Mouse (Mus musculus) 3T3-L1 (cell line): ENCODE data around the gene Zswim9.
"Not testable (repeated sequence)": the region's sequence is repeated elsewhere in the genome, so short reads cannot be mapped to it uniquely, and the experiment has no call there.

Experiments used
- DNase-seq: peaks from one replicate; pipeline ENCODE4 v3.0.0-alpha.2; 2015; ENCODE audit warnings: low read depth, low spot score

Gene Zswim9

DNA sequence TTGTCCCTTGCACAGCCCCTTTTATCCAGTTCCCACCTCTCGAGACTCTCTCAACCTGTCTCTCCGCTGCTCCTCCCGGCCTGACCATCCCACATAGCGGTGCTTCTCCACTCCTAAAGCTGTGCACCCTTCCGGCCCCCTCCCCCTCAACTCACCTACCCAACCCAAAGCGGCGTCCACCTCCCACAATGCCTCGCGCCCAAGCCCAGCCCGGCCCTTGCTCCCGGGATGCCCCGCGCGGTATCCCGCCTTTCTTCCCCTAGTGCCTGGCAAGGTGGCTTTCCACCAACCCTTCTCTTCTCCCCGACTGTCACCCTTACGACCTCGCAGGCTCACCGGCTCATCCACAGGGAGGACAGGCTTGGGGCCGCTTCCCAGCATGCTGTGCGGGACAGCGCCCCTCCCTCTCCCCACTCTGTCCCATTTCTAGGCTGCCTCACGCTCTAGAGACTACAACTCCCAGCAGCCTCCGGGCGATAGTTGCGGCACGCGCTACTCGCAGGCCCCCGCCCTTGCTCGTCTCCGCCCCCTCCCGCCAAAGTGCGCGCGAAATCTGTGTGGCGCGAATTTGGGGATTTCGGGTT is at the start of gene Zswim9:
Gene Zswim9, minus strand, starts transcription at position 414 of the 584 bp plus-strand sequence.
- DNase-seq: peak; percentile 86

DNA sequence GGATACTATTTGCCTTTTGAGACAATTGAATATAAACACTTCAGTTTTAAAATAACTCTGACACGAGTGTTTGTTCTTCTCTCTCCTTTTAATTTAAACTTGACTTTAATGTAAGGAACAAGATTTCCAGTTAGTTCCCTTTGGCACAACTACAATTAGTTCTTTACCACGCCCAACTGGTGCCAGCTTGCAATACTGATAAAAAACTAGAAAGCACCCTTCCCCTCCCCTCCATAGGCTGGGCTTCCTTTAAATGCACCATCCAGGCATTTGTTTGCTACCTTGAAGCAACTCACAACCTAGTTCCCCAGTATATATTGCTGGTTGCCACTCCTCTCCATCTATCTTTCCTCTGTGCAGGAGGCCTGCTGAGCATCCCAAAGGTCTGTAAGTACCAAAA is 45.8 kb upstream of the Zswim9 start, which contains the start of gene Pla2g4c:
Gene Pla2g4c, plus strand, starts transcription at position 340 of the 400 bp plus-strand sequence.
- no peak for DNase-seq

DNA sequence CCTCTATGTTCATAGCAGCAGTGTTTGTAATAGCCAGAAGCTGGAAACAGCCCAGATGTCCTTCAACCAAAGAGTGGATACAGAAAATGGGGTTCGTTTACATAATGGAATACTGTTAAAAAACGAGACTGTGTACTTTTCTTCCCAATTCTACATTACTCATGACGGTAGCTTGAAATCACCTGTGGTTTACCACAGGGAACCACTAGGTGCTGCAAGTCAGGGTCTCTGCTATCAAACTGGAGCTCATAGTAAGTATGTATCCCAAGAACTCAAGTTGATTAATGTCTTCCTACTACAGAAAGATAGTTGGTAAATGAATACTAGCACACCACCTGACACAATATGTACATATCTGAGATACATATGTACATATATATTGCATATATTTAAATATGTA is 42.9 kb upstream of the Zswim9 start:
- DNase-seq: no peak

DNA sequence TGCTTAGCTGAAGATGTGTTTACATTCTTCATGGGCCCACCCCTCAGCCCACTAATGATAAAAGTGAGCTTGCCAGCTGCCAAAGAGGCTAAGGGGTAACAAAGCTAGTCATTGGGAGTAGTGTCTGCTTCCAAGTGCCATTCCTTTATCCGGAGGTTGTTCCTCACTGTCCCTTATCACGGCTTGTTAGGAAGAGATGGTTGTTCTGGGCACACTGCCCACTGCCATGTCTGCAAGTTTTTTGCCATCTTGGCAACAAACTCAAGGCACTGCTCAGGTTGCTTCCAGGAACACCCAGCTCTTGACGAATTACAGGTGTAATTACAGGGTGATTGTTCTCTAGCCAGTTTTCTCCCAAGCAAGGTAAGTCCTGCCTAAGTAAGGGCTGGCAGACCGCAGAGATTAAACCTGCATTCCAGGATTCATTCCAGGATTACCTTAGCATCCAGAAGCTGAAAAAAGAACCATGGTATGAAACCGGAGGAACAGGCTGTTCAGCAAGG is 35.6 kb upstream of the Zswim9 start:
- no peak for DNase-seq

DNA sequence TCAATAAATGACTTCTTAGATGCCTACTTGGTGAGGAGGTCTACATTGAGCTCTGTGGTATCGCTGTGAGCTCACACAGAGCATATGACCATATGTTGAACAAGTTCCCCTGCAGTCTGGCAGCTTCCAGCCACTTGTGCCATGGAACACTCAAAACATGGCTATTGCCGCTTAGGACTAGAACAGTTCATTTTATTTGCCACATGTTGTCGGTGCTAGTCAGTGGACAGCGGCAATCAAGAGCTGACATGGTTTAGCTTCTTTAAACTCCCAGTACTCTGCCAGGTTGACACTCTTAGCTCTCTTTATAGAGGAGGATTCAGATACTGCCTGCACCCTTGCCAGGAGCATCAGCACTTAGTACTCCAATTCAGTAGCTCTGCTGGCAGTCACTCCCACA is 32.9 kb upstream of the Zswim9 start:
- DNase-seq: no peak

DNA sequence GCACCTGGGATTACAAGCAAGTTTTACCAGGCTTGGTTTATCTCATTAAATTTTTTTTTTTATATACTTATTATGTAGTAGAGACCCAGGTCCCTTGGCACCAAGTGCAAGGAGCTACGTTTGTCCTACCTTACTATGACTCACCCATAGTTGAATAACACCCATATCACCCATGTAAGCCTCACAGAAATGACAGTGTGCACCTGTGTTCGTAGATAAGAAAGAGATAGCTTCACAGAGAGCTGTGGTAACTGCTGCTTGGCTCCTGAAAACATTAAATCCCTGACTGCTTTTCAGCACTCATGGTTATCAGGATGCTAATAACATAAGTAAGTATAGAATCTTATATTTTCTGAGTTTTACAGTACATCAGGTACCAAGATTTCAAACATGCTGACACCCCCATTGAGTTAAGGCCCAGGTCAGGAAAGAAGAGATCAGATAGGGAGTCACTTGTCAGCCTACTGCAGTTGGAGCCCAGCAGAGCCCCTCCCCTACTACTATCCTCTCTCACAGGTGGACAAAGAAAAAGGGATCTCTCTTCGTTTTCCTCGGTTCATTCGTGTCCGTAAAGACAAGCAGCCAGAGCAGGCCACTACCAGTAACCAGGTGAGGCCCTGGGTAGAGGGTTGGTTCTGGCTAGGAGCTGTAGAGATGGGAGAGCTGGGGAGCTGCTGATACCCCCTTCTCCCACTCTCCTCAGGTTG is 32.1 kb upstream of the Zswim9 start:
- DNase-seq: no peak

DNA sequence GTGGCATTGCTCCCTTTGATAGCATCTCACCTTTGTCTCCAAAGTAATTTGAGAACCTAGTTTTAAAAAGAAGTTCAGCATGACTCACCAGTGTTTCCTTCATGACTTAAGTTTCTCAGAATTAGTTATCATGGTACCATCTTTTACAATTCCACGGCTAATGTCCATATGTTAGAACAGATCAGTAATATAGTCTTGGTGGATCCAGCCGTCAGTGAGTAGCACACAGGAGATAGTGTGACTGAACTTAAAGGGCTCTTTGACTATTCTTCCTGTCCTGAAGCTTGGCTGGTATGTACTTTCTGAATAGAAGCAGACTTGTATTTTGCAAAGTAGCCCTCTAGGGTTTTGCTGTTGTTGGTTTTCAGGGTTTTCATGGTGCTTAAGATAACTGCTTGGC is 30.9 kb upstream of the Zswim9 start:
- DNase-seq: no peak

DNA sequence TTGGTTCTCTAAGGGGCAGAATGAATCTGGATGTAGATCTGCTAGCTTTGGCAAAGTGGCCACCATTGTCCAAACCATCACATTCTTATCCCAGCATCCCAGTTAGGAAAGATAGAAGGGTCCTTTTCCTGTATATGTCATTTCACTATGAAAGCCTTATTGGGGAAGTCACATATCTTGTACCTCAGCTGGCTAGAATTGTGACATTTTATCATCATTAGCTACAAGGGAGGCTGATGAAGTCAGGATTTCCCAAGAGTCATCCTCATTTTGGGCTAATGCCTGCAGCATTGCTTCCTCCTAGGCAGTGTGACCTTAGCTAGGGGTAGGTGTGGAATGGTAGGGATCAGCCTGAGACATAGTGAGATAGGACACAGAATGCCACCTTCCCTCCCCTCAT is 24.9 kb upstream of the Zswim9 start:
- no peak for DNase-seq

DNA sequence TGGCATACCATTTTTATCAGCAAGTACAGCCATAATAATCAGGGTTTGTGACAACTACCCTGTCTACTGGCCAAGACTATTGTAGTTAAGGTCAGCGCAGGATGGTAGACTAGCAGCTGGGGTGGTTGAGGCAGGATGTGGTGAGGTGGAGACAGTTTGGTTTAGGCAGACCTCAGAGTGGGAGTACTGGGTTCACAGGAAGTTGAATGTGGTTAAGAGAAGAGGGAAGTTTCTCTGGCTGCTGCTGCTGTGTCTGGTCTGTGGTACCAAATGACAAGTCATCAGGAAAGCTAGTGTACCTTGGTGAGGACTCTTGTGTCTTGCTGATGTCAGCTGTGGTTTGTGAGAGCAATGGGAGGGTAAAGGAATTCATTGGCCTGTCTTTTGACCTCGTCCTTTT is 24.3 kb upstream of the Zswim9 start:
- no peak for DNase-seq

DNA sequence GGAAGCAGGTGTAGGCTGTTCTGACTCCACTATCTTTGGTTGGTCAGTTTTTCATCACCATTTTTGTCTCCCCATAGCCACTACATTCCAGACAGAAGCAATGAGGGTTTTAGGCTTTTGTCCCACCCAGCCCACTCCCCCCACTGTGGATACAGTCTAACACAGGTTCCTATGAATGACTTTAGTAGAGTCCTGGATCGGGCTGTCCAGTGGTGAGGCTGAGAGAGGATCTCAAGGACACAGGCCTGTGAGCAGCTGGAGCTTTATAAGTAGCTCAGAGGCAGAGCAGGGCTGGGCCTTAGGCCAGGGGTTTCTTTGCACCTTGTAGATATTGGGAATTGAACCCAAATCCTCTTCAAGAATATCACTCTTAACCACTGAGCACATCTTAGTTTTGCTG is 23.1 kb upstream of the Zswim9 start:
- DNase-seq: no peak

DNA sequence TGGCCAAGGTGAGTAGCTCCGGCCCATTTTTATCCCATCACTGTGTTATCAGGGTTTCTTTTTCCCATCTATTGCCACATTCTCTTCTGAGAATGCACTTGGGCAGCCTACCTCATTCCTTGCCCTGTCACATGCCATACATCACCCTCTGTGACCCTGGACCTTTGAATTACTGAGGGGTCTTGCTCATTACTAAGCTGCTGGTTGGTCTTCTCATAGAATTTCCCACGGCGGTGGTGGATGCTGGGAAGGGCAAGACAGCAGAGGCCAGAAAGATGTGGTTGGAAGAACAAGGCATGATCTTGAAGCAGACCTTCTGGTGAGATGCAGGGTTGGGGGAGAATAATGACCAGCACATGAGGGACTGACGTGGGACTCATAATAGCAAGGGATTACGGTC is 20.3 kb upstream of the Zswim9 start:
- DNase-seq: no peak

DNA sequence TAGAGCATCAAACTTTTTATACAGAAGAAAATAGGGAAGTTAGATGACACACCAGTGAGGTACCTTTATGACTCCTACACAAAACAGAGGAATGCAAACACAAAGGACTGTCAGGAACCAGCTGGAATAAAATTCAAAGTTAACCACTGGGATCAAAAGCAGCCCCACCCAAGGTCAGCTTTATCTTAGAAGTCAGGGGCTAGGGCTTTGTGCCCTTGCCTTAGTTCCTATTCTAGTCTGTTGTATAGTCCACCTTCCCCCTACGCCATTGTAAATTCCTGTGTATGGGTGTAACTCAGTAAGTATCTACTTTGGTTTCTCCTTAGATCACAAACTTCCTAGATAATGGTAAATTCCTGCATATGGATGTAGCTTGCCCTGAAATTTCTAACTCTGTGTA is 19.1 kb upstream of the Zswim9 start:
- DNase-seq: no peak

DNA sequence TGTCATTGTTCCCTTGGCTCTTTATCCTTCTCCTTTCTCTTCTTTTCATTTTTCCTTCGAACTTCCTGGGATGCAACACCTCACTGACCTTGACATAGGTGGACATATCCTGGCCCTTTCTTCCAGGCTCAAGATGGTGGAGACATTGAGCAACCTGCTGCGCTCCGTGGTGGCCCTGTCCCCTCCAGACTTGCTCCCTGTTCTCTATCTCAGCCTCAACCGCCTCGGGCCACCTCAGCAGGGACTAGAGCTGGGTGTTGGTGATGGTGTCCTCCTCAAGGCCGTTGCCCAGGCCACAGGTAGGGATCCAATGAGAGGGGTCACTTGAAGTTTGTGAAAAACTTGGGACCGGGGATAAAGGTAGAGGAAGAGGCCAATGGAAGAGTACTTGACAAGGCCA is 16.7 kb upstream of the Zswim9 start:
- DNase-seq: no peak

DNA sequence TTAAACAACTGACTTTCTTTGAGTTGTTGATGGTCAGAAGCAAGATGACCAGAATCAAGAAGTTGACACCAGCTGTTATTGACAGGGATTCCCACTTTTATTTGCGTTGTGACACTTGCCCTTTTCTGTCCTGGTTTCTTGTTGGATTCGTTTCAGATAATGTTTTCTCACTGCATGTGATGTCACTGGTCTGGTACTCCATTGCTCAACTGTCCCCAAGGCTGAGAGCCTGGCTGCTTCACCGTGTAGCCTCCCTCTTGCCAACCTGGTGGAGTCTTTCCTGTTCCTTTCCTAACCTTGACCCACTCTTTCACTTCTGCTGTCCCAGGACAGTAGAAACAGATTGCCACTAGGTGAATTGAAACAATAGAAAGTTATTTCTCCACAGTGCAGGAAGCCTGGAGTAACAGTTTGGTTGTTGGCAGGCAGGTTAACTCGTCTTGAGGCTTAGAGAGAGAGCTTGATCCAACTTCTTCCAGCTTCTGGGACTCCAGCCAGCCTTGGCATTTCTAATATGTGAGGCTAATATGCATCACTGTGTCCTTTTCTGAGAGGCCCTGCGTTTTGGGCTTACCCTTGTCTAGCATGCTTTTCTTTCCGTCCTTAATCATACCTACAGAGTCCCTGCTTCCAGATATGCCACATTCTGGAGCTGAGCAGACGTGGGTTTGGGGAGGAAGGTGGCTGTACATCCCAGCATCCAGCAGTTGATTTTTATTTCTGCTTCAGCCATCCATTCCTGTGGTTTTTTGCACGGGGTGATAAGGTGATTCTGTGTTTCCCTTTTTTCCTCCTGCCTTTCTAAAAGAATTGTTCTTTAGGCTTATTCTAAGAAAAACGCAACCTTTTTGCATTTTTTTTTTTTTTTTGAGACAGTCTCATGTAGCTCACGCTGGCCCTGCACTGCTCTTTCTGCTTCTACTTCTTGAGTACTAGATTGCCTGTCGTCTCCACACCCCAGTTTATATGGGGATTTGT is 15.6 kb upstream of the Zswim9 start:
- peak; percentile 39 for DNase-seq

DNA sequence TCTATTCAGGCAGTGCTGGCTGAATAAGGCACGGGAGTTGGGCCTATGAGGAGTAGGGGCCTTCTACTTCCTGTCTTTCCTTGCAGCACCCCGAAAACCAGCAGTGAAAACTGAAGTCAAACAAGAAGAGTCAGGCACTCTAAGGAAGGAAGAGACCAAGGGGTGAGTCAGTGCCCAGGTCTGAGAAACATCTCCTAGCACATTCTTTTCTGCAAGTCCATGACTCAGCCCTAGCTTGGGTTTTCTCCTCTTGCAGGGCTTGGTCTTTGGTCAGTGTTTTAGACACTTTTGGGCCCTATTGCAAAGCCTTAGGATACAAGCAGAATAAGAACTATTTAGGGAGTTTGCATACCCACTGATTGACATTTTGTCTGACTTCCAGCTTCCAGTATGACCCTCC is 12.8 kb upstream of the Zswim9 start:
- DNase-seq: peak; percentile 71

DNA sequence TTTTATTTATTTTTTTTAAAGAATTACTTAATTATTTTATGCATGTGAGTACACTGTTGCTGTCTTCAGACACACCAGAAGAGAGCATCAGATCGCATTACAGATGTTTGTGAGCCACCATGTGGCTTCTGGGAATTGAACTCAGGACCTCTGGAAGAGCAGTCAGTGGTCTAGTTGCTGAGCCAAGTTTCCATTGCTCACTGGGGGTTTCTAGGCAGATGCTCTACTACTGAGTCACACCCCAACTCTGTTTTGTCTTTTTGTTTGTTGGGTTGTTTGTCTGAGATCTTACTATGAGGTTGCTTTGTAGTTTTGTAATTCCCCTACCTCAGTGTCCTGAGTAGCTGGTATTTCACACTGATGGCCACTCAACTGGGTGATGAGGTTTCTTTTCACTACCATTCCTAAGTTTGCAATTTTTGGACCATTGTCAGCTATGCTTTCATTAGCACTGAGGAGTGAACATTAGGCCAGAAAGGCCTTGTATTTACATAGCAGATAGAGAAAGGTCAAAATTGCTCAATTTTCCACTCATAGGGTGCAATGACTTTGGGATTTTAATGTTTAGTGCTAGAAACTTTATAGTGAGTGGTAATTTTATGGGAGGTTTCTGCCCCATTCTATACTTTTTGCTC is 11.6 kb upstream of the Zswim9 start:
- peak; percentile 54 for DNase-seq

DNA sequence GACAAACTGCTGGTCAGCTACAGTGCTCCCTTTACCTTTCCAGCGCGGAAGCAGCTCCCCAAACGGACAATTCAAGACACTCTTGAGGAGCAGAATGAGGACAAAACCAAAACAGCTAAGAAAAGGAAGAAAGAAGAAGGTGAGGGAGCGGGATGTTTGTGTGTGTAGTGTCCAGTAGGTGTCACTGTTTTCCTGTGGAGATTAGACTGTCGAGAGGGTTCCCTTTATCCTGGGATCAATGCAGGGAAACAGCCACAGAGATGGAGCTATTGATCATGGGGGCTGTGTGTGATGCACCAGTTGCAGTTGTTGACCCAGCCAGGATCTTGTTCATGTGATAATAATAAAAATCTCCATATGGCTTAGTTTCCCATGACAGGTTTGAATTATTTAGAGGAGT is 10.1 kb upstream of the Zswim9 start:
- DNase-seq: peak; percentile 54

DNA sequence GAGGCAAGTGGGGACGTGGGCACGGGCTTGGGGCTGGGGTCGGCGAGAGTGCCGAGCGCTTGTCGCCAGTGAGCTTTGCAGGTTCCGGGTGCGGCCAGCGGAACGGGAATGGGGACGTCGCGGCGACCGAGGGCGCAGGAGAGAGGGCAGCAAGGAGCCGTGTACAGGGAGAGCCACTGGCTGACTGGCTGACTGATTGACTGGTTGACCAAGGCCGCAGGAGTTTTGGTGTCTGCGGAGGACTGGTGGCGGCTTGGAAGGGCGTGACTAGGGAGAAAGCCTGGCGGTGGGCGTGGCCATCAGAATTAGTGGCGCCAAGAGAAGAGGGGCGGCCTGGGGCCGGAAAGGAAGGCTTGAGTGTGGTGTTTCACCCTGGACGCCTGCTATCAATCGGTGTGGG is 436 bp upstream of the Zswim9 start:
- DNase-seq: not testable (repeated sequence)

DNA sequence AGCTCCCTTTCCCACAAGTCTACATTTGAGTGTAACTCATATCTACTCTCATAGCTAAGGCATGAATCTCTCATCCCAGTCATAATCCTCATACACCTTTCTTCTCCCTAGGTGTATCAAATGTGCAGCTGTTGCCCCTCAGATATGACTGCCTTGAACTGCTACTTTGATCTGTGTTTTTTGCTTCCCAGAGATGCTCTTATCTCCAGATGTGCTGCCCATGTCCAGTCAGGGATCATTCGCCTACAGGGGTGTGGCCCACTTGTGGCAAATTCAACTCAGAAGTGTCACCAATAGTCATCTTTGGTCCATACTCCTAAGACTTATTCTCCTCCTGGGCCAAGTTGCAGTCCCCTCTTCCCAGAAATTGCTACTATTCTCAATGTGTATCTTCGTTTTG is 688 bp downstream of the Zswim9 start:
- DNase-seq: peak; percentile 26

DNA sequence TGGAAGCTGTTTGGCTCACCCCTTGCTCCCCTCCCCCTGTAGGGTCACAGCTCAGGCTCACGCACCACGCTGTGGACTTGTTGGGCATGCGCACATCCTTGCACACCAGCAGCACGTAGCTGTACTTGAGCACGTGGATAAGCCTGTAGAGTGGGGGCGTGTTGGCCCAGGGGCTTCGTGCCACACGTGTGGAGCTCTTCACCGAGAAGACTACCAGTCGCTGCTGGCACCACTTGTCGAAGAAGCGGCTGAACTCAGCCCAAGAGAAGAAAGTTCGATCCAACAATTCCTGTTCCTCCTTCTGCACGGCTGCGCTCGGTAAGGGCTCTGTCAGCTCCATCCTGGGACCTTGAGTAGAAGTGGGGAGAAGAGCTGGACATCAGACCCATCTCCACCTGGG is 1.4 kb downstream of the Zswim9 start, which contains the start of gene Lig1:
Gene Lig1, plus strand, starts transcription at position 203 of the 400 bp plus-strand sequence.
- DNase-seq: no peak

DNA sequence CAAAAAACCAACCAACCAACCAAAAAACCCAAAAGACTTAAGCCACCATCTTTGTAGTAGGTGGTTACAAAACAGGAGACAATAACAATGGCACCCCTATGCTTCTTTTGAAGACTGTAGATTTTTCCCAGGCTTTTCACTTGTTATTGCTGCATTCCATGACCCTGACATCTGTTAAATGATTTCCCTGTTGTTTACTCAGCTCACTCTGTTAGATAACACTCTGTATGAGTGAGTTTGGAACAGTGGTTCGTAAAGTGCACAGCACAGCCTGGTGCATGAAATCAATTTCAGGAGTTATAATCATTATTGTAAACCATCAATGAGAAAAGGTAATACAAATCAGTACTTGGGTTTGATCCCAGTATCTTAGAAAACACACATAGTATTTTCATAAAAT is 6.8 kb downstream of the Zswim9 start:
- DNase-seq: no peak

DNA sequence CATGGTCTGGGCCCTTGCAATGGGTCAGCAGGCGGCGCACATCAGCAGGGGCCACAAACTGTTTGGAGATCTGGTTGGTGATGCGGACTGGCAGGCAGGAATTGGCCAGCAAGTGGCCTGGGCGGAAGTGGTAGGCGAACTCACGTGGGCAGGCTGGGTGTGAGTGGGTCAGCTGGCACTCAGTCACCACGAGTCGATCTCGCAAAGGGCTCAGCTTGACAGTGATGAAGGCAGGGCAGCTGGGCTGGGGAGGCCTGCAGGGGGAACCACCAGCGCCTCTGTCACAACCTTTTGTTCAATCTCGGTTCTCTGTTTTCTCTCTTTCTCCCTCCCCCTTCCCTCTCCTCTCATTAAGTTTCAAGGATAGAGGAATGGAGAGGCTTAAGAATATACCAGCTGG is 9.1 kb downstream of the Zswim9 start:
- DNase-seq: no peak
